Mouse (Mus musculus): ENCODE measurements around the gene Mfsd11.
A peak's percentile ranks its signal among the peaks of the same experiment; 100 is the strongest.
"Not testable (repeated sequence)": the region's sequence is repeated elsewhere in the genome, so short reads cannot be mapped to it uniquely, and the experiment has no call there.

Mfsd11 gene

GRCm38 (mm10) chr11:116822215-116822614, 30.0 kb upstream of the Mfsd11 start:
- no peak for DNase-seq

GRCm38 (mm10) chr11:116822626-116823025, 29.6 kb upstream of the Mfsd11 start:
- no peak for DNase-seq

GRCm38 (mm10) chr11:116823255-116823654, 29.0 kb upstream of the Mfsd11 start:
- no peak for DNase-seq

GRCm38 (mm10) chr11:116823885-116824284, 28.4 kb upstream of the Mfsd11 start:
- DNase-seq: not testable (repeated sequence)

- DNase-seq: no peak
These were observed 27.0 kb upstream of the Mfsd11 start for GRCm38 (mm10) chr11:116825230-116825629.

- DNase-seq: no peak
These were observed 25.4 kb upstream of the Mfsd11 start for GRCm38 (mm10) chr11:116826550-116827504.

- peak; percentile 90 for DNase-seq
These were observed 24.6 kb upstream of the Mfsd11 start, which contains the start of gene Mxra7 for GRCm38 (mm10) chr11:116827534-116828165. Gene Mxra7 (minus strand): TSS chr11:116828046.

- no peak for DNase-seq
These were observed 20.0 kb upstream of the Mfsd11 start for GRCm38 (mm10) chr11:116832172-116832685.

GRCm38 (mm10) chr11:116834954-116835353, 17.3 kb upstream of the Mfsd11 start:
- no peak for DNase-seq

GRCm38 (mm10) chr11:116836283-116836682, 16.0 kb upstream of the Mfsd11 start:
- no peak for DNase-seq

- DNase-seq: no peak
These were observed 14.8 kb upstream of the Mfsd11 start for GRCm38 (mm10) chr11:116837441-116837840.

GRCm38 (mm10) chr11:116838936-116839335, 13.3 kb upstream of the Mfsd11 start:
- no peak for DNase-seq

- no peak for DNase-seq
These were observed 12.6 kb upstream of the Mfsd11 start for GRCm38 (mm10) chr11:116839601-116840000.

GRCm38 (mm10) chr11:116840748-116841147, 11.5 kb upstream of the Mfsd11 start:
- no peak for DNase-seq

- peak; percentile 76 to 84 for DNase-seq
These were observed 9.5 kb upstream of the Mfsd11 start for GRCm38 (mm10) chr11:116842531-116843260.

- DNase-seq: peak; percentile 98 to 100
These were observed 8.7 kb upstream of the Mfsd11 start, which contains the start of the genes Mettl23 and Jmjd6 for GRCm38 (mm10) chr11:116843261-116844233. Gene Mettl23 (plus strand): TSS chr11:116843278. Gene Jmjd6 (minus strand): TSS chr11:116843449.

- DNase-seq: no peak
These were observed 5.6 kb upstream of the Mfsd11 start for GRCm38 (mm10) chr11:116846593-116847181.

GRCm38 (mm10) chr11:116847187-116848085, 4.8 kb upstream of the Mfsd11 start:
- no peak for DNase-seq

GRCm38 (mm10) chr11:116848086-116848876, 4.0 kb upstream of the Mfsd11 start:
- no peak for DNase-seq

Measured in lung, postnatal 4 days (tissue).